Mouse (Mus musculus): ENCODE data around the gene Rad54l2.

Gene Rad54l2

GRCm38 (mm10) chr9:106754311-106754710, 34.7 kb downstream of the Rad54l2 start:
- WGBS = 41% methylated on average over 2 of the region's 2 CpGs

- 91% methylated on average over 5 of the region's 5 CpGs for WGBS
These were observed 36.9 kb downstream of the Rad54l2 start for GRCm38 (mm10) chr9:106752135-106752534.

- 91% methylated on average over 1 of the region's 1 CpGs for WGBS
These were observed 49.0 kb downstream of the Rad54l2 start for GRCm38 (mm10) chr9:106739962-106740361.

DNA sequence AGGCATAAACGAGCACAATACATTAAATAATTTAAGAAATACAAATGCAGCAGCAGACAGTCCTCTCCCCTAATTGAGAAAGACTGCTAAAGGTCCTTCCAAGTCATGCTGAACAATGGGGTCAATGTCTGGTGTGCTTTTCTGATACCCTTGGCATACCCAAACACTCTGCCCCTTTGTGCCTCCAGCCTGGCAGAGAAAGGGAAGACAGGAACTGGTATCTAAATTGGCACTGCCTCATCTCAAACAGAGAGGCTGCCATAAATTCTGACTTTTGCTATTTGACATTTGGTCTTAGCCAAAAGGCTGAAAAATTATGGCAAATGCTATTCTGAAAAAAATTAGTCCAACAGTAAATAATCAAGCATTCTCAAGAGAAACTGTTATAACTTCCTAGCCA, 49.9 kb downstream of the Rad54l2 start:
- WGBS = 81% methylated on average over 1 of the region's 1 CpGs

DNA sequence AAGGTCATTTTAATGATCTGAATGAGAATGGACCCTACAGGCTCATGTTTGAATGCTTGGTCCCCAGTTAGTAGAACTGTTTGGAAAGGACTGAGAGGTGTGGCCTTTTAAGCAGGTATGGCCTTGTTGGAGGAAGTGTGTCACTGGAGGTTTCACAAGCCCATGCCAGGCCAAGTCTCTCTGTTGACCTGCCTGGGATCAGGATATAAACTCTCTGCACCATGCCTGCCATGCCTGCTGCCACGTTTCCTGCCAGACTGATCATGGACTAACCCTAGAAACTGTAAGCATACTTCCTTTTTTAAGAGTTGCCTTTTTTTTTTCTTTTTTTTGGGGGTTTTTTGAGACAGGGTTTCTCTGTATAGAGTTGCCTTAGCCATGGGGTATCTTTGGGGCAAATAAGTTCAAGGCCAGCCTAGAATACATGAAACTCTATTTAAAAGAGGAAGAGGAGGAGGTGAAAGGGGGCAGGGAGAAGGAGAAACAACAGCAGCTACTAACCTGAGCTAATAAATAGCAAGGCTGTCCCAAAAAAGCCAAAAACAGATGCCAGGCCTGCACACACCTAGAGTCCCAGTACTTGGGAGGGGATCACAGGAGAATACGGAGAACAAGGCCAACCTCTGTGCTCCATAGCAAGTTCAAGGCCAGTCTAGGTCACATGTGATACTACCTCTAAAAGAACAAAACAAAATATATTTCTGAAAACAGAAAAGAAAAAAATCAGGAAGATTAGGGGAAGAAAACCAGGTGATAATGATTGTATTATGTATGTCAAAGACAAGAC, 50.6 kb downstream of the Rad54l2 start:
- 87% methylated on average over 2 of the region's 2 CpGs for WGBS

- WGBS = 78% methylated on average over 2 of the region's 2 CpGs
These were observed 55.3 kb downstream of the Rad54l2 start for GRCm38 (mm10) chr9:106733690-106734089.

DNA sequence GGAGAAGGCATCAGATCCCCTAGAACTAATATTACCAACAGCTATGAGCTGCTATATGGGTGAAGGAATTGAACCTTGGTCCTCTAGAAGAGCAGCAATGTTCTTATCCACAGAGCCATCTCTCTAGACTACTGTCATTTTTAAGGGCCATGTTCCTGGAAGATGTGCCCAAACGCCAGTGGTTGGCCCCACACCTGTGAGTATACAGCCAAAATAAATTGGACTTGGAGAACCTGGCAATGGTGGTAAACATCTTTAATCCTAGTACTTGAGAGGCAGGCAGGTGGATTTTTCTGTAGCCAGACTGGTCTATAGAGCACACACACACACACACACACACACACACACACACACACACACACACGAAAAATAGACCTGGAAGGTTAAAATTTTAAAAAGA, 59.6 kb downstream of the Rad54l2 start:
- 94% methylated on average over 2 of the region's 2 CpGs for WGBS

DNA sequence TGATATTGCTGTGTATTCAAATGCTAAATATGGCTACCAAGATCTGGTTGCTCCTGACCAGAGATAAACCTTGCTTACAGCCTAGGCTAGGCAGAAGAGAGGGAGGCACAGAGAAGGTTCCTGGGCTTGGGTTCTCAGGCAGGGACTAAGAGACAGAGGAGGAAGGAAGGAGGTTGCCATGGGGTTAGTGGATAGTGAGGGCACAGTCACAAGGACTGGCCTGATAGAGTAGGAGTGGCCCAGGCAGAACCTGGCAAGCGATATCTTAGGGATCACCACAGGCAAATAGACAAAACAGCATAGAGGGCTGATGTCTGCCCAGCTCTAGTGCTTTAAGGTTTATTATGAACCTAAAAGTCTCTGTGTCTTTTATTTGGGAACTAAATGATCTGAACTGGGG, 62.1 kb downstream of the Rad54l2 start:
- 86% methylated on average over 1 of the region's 1 CpGs for WGBS

DNA sequence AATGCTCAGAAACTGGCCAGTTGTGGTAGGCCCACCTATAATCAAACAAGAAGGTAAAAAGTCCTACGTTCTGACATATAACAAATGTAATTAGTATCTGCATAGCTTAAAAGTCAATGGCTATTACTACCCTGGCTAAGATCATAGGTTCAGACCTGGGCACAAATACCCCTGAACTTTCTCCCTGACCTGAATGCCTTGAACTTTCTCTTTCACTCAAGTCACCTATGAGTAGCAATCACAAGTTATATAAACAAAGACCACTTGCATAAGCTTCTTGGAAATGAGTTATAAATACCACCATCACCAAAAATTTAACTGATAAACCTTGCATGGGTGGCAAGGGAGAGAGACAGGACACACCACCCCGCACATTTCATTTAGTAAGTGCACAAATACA, 63.6 kb downstream of the Rad54l2 start:
- 96% methylated on average over 2 of the region's 2 CpGs for WGBS

- 85% methylated on average over 1 of the region's 1 CpGs for WGBS
These were observed 64.1 kb downstream of the Rad54l2 start for GRCm38 (mm10) chr9:106724864-106725263.

DNA sequence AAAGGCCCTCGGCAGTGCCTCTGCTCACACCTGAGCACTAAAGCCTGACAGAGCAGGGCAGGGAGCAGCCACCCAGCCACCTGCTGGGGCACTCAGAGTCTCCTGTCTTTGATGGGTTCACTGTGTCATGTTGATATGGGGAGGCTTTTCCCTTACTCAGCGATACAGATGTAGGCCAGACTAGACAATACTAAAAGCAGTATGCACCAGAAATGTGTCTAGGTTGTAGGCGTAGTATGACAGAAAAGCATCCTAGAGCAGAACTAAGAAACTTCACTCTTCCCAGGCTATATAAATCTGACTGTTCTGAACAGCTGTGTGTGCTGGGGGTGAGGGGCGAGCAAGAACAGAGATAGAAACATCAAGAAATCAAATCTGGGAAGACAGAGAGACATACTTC, 72.3 kb downstream of the Rad54l2 start:
- WGBS = 67% methylated on average over 4 of the region's 4 CpGs

GRCm38 (mm10) chr9:106716232-106716631, 72.8 kb downstream of the Rad54l2 start:
- 90% methylated on average over 2 of the region's 2 CpGs for WGBS

- WGBS = 100% methylated on average over 2 of the region's 2 CpGs
These were observed 76.5 kb downstream of the Rad54l2 start for GRCm38 (mm10) chr9:106712470-106712869.

DNA sequence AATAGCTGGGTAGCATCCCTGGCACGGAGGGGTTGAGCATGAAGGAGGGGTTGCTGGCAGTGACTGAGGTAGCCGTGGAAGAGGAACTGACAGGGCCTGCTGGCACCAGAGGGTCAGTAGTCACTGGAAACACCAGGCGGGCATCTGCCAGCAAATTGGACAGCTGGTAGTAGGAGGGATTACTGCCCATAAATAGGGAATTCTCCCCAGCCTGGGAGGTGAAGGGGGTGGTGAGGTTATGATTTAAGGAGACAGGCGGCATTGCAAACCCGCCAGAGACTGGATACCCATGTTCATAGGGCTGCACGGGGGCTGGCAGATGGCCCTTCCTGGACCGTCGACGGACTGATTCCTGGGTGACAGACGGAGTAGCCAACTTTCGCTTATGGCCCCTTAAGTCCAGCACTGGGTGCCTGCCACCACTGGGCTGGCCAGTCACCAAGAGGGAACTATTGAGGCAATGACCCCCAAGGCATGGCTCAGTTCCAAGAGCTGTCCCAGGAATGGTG, 96.0 kb downstream of the Rad54l2 start:
- WGBS = 61% methylated on average over 11 of the region's 11 CpGs

- WGBS = 87% methylated on average over 8 of the region's 8 CpGs
These were observed 100.2 kb downstream of the Rad54l2 start for GRCm38 (mm10) chr9:106688834-106689233.

- WGBS = 29% methylated on average over 8 of the region's 8 CpGs
These were observed 101.9 kb downstream of the Rad54l2 start for GRCm38 (mm10) chr9:106686983-106687650.

DNA sequence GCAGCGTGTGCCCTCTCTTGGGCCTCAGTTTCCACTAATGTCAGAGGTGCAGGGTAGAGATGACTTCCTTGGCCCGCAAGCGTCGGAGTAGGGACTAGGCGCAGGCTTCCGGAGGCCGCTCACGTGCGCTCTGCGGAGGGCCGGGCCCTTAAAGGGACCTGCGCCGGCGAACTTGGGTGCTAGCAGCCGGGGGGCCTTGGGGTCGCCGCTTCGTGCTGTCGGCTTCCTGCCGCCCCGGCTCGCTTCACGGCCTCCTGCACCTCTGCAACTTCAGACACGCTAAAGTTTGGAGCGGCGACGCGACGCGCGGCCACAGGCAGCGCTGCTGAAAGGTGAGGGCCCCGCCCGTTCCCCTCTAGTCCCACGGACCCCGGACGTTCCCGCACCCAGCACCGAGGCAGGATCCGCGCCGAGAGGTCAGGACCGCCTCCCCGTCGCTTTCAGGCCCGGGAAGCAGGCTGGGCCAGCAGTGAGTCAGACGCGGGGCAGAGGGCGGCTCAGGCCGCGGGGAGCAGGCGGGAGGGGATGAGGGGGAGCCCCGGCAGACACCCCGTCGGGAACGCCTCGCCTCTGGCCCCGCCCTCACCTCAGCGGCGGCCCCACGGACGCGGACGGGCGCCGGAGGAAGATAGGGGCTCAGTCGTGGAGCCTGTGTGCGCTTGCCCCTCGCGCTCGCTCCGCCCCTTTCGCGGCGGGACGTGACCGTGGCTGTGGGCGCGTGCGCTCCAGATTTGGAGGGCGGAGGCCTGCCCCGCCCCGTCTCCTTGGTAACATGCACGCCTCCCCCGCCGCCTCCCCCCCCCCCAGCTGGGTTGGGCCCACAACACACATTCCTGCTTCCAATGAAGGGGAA, 103.5 kb downstream of the Rad54l2 start, which contains the start of gene Tex264:
TSS of gene Tex264 (minus strand) at position 679 of the 853 bp plus-strand sequence.
- WGBS = under 1% methylated on average over 86 of the region's 86 CpGs

DNA sequence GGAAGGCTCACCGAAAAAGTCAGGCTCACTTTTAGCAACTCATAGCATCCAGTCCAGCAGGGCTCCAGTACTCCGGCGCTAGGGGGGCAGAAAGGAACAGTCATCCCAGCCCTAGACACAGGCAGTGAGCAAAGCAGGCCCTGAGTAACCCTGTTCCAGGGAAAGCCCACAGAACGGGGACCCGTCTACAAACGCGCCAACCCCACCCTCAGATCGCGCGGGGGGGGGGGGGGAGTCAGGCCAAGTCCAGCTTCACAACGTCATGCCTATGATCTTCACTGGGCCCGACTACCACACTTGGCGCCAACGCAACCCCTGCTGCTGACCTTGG, 104.1 kb downstream of the Rad54l2 start:
- under 1% methylated on average over 14 of the region's 14 CpGs for WGBS

DNA sequence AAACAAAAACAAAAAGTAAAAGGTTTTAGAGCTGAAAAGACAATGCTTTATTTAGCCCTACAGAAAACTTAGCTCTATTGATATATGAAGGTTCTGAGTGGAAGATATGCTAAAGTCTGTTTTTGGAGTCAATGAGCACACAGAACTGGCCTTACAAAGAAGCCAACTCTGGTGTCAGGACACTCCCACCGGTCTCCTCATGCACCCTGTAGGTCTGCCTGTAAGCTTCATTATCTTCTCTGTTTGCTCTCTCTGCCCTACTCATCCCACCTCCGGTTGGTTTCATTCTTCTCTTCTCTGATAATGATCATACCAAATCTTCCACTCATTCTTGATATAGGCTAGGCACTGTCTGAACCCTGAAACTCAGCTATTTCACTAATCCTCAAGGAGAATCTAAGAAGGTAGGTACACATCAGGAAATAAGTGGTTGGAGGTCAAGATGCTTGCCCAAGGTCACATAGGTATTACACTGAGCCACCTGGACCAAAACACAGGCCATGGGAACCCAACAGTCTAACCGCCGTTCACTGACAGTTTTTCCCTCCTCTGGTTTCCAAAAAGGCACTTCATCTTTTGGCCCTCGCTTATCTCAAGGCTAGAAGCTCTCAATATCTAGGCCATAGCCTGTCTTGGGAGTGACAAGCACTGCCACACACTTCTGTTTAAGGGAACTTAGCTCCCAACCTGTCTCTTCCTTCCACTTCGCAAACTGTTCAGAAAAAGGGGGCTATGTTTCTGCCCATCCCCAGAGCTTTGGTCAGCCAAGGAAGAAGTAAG, 104.7 kb downstream of the Rad54l2 start:
- 80% methylated on average over 6 of the region's 6 CpGs for WGBS

DNA sequence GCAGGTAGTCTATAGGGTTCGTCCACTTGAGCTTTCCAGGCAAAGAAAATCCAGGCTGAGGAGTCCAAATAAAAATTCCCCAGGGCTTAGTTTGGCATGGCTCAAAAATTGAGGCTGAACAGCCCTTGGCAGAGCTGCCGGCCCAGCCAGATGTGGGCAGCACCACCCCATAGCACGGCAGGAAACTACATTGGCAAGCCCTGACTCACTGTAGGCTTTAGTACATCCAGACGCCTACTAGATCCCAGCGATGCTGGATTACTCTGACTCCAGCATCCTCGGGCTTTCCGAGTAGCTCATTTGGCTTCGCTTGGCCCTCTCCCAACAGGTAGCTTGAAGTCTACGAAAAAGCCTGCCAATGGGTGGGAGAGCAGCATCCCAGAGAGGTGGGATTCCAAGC, 108.0 kb downstream of the Rad54l2 start:
- WGBS = 60% methylated on average over 9 of the region's 9 CpGs

GRCm38 (mm10) chr9:106678242-106678641, 110.8 kb downstream of the Rad54l2 start:
- WGBS = 78% methylated on average over 4 of the region's 4 CpGs

Data from cerebral cortex, adult 2 months (tissue).